Mouse (Mus musculus) fat pad, adult 2 months (tissue): ENCODE results near the gene Plekha5.

ENCODE experiments used
- DNase-seq: peaks from one replicate; pipeline ENCODE4 v3.0.0-alpha.2; 2011; ENCODE audit warnings: low read depth, low spot score; ENCODE audit errors: extremely low read depth

Plekha5 gene

GRCm38 (mm10) chr6:140423846-140424200, at the start of gene Plekha5:
TSS of gene Plekha5 (plus strand) at chr6:140424054.
- no peak for DNase-seq

- no peak for DNase-seq
These were observed 48.2 kb upstream of the Plekha5 start for GRCm38 (mm10) chr6:140375671-140376070.

DNA sequence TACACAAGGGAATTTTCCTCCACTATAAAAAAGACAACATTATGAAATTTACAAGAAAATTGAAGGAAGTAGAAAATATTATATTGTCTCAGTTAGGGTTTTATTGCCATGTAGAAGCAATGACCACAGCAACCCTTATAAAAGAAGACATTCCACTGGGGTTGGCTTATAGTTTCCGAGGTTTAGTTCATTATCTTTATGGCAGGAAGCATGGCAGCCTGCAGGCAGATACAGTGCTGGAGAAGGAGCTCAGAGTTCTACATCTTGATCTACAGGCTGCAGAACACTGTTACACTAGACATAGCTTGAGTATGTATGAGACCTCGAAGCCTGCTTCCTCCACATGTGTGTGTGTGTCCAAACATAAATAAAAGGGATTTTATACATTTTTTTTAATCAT, 43.3 kb upstream of the Plekha5 start:
- no peak for DNase-seq

- no peak for DNase-seq
These were observed 42.7 kb upstream of the Plekha5 start for GRCm38 (mm10) chr6:140381162-140381561.

- peak; percentile 71 for DNase-seq
These were observed 40.1 kb upstream of the Plekha5 start for GRCm38 (mm10) chr6:140383580-140384400.

GRCm38 (mm10) chr6:140396687-140397086, 27.2 kb upstream of the Plekha5 start:
- peak; percentile 80 for DNase-seq

- DNase-seq, result peak; percentile 45
These were observed 21.0 kb upstream of the Plekha5 start for GRCm38 (mm10) chr6:140402766-140403310.

DNA sequence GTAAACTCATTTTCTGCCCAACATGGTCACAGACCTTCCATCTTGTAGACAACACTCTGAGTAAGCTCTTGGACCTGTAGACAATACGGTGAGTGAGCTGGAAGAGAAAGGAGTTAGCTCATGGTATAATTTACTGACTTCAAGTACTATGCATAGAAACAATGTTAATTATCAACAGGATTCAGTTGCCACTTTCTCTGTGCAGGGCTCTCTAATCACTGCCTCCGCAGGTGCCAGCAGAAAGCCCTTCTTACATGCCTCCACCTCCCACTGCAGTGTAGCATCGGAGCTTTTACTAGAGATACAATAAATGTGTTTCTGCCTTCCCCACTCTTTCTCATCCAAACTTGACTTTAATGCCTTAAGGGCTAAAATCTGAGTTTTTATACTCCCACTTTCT, 11.9 kb upstream of the Plekha5 start:
- DNase-seq, result no peak

GRCm38 (mm10) chr6:140423041-140423845, 611 bp upstream of the Plekha5 start:
- no peak for DNase-seq

- DNase-seq, result no peak
These were observed 542 bp downstream of the Plekha5 start for GRCm38 (mm10) chr6:140424201-140424990.

DNA sequence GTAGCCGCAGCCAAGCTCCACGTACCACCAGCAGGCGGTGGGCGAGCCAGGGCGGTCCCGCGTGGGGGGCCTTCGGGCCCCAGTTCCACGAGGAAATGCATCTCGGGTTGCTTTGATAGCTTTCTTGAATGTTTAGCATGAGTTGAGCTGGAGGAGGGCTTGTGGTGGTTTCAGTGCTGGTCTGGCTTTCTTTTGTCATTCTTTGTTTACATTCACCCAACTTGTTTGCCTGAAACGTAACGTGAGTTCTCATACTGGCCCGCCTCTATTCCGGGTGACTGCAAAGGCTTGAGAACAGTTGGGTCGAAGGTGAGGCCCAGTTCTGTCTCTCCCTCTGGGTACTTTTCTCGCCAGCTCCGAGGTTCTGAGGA, 1.1 kb downstream of the Plekha5 start:
- no peak for DNase-seq

DNA sequence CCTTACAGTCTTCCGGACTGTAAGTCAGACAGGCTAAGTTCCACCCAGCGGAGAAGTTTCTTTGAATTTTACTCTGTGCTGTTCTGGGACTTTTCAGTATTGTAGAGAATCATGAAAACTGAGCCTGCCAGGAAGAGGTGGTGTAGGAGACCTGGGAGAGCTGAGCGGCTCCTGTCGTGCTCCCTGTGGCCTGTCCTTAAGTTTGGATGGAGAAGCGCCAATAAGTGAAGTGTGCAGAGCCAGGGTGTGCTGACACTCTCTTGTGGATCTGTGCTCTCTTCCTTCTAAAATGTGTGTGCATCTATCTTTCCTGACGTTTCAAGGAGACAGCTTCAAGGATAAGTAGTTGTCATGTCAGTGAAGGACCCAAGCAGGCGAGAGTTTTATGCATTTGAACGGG, 5.4 kb downstream of the Plekha5 start:
- DNase-seq, result no peak

DNA sequence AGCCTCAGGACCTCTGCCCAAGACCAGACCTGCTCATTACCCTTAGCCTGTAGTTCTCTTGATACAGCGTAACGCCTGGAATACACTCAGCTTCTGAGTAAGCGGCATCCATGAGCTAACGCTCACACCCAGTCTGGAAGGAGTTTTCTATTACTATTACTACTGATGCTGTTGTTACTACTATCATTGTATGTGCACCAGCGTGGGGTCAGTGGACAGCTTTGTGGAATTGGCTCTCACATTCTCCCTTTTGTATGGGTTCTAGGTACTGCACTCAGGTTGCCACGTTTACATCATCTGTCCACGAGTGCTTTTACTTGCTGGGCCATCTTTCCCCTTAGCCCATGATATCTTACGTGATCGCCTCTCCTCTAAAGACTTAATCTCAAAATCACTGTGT, 8.5 kb downstream of the Plekha5 start:
- DNase-seq, result no peak

GRCm38 (mm10) chr6:140443374-140443773, 19.5 kb downstream of the Plekha5 start:
- DNase-seq, result no peak

- no peak for DNase-seq
These were observed 20.3 kb downstream of the Plekha5 start for GRCm38 (mm10) chr6:140444147-140444546.

DNA sequence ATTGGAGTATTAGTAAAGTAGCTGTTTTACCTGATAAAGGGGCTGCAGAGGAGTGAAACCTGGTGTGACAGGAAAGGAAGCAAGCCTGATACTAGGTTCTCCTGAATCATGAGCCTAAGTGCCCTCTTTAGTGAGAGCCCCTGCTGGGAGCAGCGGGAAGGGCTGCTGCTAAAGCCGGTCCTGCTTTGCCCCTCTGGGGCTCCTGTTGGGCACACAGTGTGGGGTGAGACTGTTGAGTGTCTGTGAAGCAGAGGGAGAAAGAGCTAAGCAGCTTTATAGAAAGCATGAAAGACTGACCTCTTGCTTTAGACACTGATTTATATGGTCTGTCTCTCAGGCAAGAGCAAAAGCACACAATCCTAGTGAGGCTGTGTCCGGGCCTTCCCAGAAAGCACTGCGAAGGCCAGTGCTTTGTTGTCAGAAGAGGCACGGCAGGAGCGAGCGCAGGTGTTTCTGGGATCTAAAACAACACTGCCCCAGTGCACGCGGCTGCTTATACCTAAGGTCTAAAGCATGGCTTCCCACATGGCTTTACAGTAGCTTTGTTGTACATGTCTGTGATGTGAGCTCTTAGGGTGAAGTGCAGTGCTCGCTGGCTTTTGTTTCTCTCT, 21.1 kb downstream of the Plekha5 start:
- no peak for DNase-seq

DNA sequence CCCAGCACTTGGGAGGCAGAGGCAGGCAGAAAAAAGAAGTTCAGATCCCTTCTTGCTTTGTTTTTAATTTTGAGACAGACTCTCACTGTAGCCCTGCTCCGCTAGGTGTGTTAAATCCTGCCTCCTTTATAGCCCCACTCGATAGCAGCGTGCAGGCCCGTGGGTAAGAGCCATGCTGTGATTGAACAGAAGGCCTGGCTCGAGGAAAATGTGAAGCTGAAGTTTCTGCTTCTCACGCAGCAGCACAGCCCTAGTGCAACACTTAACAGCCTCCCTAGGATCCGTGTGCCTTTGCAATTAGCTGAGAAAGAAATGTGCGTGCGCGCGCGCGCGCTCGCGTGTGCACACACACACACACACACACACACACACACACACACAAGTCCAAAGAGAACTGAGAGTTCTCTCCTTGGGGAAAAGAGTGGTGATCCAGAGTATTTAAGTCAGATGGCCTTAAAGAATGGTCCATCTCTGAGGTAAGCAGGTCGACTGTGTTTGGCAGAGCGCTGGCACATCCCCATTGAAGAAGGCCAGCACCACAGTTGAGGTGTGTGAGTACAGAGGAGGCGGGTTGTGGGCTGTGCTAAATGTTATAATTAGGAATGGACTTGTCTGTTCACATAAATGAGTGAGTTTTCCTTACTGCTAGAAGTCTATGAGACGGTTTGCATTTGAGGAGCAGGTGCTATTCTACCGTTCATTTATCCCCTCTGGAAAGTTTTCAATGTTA, 24.3 kb downstream of the Plekha5 start:
- DNase-seq, result no peak

- no peak for DNase-seq
These were observed 26.8 kb downstream of the Plekha5 start for GRCm38 (mm10) chr6:140450693-140451092.

GRCm38 (mm10) chr6:140452736-140453135, 28.9 kb downstream of the Plekha5 start:
- no peak for DNase-seq

DNA sequence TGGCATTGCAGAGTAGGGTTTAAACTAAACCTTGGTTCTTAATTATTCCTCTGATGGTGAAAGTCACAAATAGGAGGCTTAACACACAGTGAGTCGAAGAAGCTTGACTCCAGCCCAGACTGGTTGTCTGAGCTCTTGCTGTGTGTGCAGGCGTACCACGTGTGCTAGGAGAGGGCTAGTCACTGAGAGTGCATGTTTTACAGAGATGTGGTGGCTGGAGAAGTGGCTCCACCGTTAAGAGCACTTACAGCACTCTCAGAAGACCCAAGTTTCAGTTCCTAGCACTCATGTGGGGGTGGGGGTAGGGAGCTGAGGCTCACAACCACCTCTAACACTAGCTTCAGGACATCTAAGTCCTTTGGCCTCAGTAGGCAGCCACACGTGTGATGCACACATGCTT, 29.6 kb downstream of the Plekha5 start:
- no peak for DNase-seq
